In genomic region chr2:14295334-14295733, GRCm38 (mm10) we compare ENCODE assay signal across 9 mouse cellular contexts.
DNase-seq lines count a peak whose midpoint lies in the region; ATAC-seq and TF ChIP-seq lines count a peak whose summit lies in the region.
"Had no signal": no experiment of that assay in that cellular context is flagged by ENCODE, and none has a peak within 500 bp of the region (broad histone marks: within the 10 kb centered on the region; RNA-seq: fewer than 3 reads in every experiment).

No protein-coding gene starts in this region.

- H3K4me1 ChIP-seq in embryonic fibroblast, embryonic 13.5 days (ENCODE audit: control insufficient read depth, insufficient read depth, low read length), result no peaks in the 10 kb centered on the region
- H3K4me1 ChIP-seq in heart, embryonic 11.5 days (ENCODE audit: control insufficient read depth, insufficient read depth, low read length), result no peaks in the 10 kb centered on the region
- H3K4me1 ChIP-seq in lung, embryonic 14.5 days (ENCODE audit: insufficient read depth), result no peaks in the 10 kb centered on the region
- H3K4me1 ChIP-seq: heart, embryonic 13.5 days had no signal

- H3K27me3 ChIP-seq in heart, embryonic 11.5 days (ENCODE audit: control insufficient read depth, insufficient read depth, low read length), result no peaks in the 10 kb centered on the region
- no peaks in the 10 kb centered on the region for H3K27me3 ChIP-seq in lung, embryonic 14.5 days (ENCODE audit: insufficient read depth, low read length)
- H3K27me3 ChIP-seq: heart, embryonic 13.5 days had no signal

- 0 out of 2 replicates have a peak, but pooled peaks have one; percentile 18 for ATAC-seq in heart, embryonic 11.5 days (replicated peaks; ENCODE audit: insufficient number of reproducible peaks, low FRiP score, low TSS enrichment)
- ATAC-seq in lung, embryonic 14.5 days (ENCODE audit: insufficient read depth), result peak; percentile 66; the same call in 1 of the 2 replicates

- no peak overlapping the region for H3K9ac ChIP-seq in heart, embryonic 11.5 days (ENCODE audit: low read depth, low read length)
- H3K9ac ChIP-seq in lung, embryonic 14.5 days, result no peak overlapping the region
- H3K9ac ChIP-seq: heart, embryonic 13.5 days had no signal

- 45% methylated on average over 5 of the region's 5 CpGs for WGBS in heart, embryonic 11.5 days (ENCODE audit: insufficient replicate concordance)
- 29% methylated on average over 5 of the region's 5 CpGs for WGBS in lung, embryonic 14.5 days

- H3K36me3 ChIP-seq in heart, embryonic 11.5 days (ENCODE audit: control insufficient read depth, insufficient read depth, low read length), result no peaks in the 10 kb centered on the region
- no peaks in the 10 kb centered on the region for H3K36me3 ChIP-seq in lung, embryonic 14.5 days (ENCODE audit: insufficient read depth)
- H3K36me3 ChIP-seq: heart, embryonic 13.5 days had no signal

- peak; percentile 88 for TF ChIP-seq CTCF in embryonic fibroblast, embryonic 13.5 days (IDR thresholded peaks at IDR 0.05; ENCODE audit: borderline replicate concordance, insufficient read depth, low read length)
- TF ChIP-seq CTCF in lung, embryonic 14.5 days (IDR thresholded peaks at IDR 0.05; ENCODE audit: low read depth), result peak; percentile 98

- no peaks in the 10 kb centered on the region for H3K9me3 ChIP-seq in heart, embryonic 11.5 days (replicated peaks; ENCODE audit: control insufficient read depth, low read length)
- H3K9me3 ChIP-seq in lung, embryonic 14.5 days (ENCODE audit: low read depth, low read length), result no peaks in the 10 kb centered on the region
- H3K9me3 ChIP-seq: heart, embryonic 13.5 days had no signal

- TF ChIP-seq POLR2A in embryonic fibroblast, embryonic 13.5 days (IDR thresholded peaks at IDR 0.05; ENCODE audit: low read depth, low read length), result no peak

- DNase-seq in CD4-positive, CD25-positive, alpha-beta regulatory T cell, adult 2 months (ENCODE audit: low read depth, low spot score), result peak; percentile 87
- peak; percentile 91 to 93 for DNase-seq in adrenal gland, postnatal 36 days
- DNase-seq in kidney, postnatal 4 days, result peak; percentile 95 to 96
- DNase-seq in lung, embryonic 14.5 days, result peak; percentile 95
- DNase-seq in ovary, adult 18-20 months (ENCODE audit: low spot score), result peak; percentile 64
- peak; percentile 85 for DNase-seq in thymus, postnatal 0 days (ENCODE audit: low spot score)

- no peak overlapping the region for H3K4me2 ChIP-seq in heart, embryonic 11.5 days
- H3K4me2 ChIP-seq in lung, embryonic 14.5 days, result no peak overlapping the region
- H3K4me2 ChIP-seq: heart, embryonic 13.5 days had no signal

- no peak overlapping the region for H3K27ac ChIP-seq in embryonic fibroblast, embryonic 13.5 days (ENCODE audit: insufficient read depth, low read length)
- no peak overlapping the region for H3K27ac ChIP-seq in heart, embryonic 11.5 days (ENCODE audit: low read depth, low read length)
- H3K27ac ChIP-seq in lung, embryonic 14.5 days (ENCODE audit: low read depth), result no peak overlapping the region
- H3K27ac ChIP-seq: heart, embryonic 13.5 days had no signal

- H3K4me3 ChIP-seq in embryonic fibroblast, embryonic 13.5 days (ENCODE audit: insufficient read depth, low read length), result no peak overlapping the region
- no peak overlapping the region for H3K4me3 ChIP-seq in heart, embryonic 11.5 days (ENCODE audit: low read depth, low read length)
- no peak overlapping the region for H3K4me3 ChIP-seq in lung, embryonic 14.5 days (ENCODE audit: low read depth, low read length)
- H3K4me3 ChIP-seq: heart, embryonic 13.5 days had no signal
